Mouse (Mus musculus) heart, postnatal 36 days (tissue): Measurements from ENCODE around the gene Mog. TPM values are rescaled to one million over a fixed set of nuclear protein-coding genes. Genes with fewer than 3 reads are reported as not detected.
"Not testable (repeated sequence)": the region's sequence is repeated elsewhere in the genome, so short reads cannot be mapped to it uniquely, and the experiment has no call there.

Experiments
- DNase-seq, 2 experiments: peaks; one replicate each; pipeline ENCODE4 v3.0.0; 2021 to 2022
- intact Hi-C: fragments of 180-260 bp; cut with DNase I; formaldehyde crosslinking; loops from one replicate; pipeline ENCODE4 v1.15.1; 2025
- total RNA-seq, 2 experiments: library from RNA; stranded (reverse); gene quantifications; 2 replicates each; pipeline ENCODE4 v1.2.3; 2021

The Mog gene
- total RNA-seq, 2 experiments from 2014 or later, result not detected

DNA sequence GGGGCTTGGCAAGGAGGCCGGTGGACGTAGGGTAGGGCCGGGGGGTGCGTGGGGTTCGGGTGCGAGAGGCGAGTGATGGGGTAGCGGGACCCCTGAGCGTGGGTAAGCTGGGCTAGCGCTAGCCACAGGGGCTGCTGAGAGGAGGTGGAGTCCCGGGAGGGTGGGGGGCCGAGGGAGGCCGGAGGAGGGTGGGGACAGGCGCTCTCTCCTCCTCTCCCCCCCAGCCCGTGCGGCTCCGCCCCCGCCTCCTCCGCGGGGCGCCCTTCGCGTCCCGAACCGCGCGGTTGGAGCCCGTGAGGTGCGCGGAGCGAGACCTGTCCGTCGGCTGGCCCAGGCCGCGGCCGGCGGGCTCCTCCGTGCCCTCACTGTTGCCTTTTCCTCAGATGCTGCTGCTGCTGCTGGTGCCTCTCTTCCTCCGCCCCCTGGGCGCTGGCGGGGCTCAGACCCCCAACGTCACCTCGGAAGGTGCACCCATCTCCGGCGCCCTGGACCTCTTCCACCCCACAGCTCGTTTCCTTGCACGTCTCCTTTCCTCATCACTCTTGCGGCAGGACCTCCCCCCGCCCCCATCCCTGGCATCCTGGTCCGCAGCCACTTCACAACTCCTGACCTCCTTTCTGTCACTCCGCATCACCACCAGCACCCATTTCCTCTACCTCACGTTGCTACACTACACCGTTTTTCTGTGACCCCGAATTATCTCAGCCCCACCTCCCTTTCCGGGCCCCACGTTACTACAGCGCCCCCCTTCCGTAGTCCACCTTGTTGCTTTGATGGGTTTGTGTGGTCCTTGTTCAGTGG, 23.3 kb upstream of the Mog start:
- intact Hi-C loops, result loop anchor here (2.0 to 5.0 kb wide), 4 partner anchors 44 to 204 kb away; partner anchors contain the start of gene Trim31
- DNase-seq, result peak in 1 of 2 experiments; percentile 54

DNA sequence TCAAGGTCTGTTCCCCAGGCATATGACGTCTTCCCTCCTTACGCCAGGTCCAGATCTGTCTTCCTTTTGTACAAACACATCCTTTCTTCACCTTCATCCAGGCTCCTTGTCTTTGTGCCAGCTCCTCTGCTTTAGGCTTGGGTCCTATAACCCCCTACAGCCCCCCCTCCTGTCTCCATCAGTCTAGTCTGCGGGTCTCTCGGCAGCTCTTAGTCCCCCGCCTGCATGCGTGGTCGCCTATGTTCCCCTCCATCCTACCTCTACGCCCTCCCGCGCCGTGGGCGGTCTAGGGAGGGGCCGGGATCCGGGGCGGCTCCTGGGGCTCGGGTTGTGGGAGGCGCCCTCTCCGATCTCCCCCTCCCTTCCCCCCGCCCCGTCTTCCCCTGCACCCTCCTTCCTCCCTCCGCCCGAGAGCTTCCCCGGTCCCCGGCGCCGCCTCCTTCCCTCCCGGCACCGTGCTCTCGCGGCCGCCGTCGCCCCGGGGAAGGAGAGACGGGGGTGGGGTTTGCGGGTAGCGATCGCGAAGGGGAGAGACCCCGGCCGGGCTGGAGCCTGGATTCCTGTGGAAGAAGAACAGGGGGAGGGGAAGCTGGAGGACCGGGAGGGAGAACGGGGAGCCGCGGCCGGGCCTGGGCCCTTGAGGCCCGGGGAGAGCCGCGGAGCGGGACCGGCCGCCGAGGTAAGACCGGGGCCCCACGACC, 22.6 kb upstream of the Mog start, which contains the start of gene Gabbr1:
Gene Gabbr1 (plus strand): TSS at position 356 of the 701 bp plus-strand sequence.
- peak; percentile 75 to 84 for DNase-seq
- intact Hi-C loops, result loop anchor here (2.0 to 5.0 kb wide), 5 partner anchors 43 to 203 kb away; partner anchors contain the start of genes Trim31, Znrd1 and Znrd1as

DNA sequence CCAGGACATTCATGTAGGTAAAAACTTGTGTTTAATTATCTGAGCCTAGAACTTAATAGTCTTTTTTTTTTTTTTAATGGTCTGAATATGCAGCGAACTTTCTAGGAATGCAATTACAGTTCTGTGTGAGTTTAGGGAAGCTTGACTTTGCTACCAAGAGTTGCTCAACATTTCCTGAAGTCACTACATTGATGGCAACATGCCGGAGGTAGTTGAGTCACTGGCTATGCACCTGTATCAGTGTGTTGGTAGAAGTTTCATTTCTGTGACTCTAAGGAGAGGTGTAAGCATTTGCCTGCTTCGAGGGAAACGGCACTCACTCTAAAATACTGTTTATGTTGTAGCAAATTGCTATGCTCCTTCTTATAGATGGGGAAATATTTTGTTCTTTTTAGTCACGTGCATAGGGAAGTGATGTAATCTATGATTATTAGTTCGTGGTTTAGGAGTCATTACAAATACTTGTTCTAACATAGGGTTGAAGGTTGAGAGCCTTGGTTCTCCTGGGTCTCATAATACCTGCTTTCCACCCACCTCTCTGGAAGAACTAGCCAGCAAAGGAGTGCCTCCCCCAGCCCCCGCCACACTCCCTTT, 21.6 kb upstream of the Mog start:
- no peak for DNase-seq
- intact Hi-C loops, result loop anchor here (2.0 to 5.0 kb wide), 3 partner anchors 86 to 202 kb away; partner anchors contain the start of genes Trim31, Znrd1 and Znrd1as

DNA sequence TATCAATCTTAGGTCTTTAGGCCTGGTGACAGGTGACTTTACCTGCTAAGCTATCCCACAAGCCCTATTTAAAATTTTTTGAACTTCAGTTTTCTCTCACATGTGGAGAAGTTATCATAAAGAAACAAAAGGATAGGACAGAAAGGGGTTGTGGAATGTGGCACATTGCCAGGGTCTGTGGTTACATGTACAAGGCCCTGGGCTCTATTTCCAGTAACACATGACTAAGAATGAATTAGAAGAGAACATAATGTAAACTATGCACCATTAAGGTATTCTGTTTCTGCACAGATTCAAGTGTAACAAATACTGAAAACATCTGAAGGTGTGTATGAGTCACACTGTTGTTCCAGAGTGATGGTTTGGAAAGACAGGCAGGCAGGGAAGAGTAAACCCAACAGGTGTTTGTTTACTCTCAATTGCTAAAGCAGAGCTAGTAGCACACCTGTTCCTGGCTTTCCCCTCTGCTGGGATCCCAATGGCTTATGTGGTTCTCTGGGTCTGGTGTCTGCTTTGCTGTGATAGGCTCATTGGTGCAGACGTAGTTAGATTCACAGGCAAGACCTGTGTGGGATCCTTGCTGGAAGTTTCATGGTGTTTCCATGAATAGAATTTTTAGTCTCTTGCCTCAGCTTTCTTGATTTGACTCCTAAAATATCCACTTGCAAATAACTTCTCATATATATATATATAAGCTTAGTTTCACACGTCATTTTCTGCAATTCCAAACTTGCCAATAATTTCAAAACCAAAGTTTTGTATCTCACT, 16.1 kb upstream of the Mog start:
- no peak for DNase-seq
- intact Hi-C loops, result no loop called here

DNA sequence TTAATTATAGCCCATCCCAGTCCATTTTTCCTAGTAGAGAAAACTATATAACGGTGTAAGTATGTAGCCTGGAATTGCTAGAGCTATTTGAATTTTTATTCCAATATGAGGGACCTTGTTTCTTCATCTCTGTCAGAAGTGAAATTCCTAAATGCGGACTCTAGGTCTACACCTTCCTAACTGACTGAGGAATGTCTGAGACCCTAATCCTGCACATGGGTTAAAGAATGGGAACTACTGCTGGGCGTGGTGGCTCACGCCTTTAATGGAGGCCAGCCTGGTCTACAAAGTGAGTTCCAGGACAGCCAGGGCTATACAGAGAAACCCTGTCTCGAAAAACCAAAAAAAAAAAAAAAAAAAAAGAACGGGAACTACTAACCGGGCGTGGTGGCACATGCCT, 6.0 kb upstream of the Mog start:
- intact Hi-C loops, result no loop called here
- DNase-seq, result no peak

GRCm38 (mm10) chr17:37028683-37029120, 5.5 kb upstream of the Mog start:
- intact Hi-C loops, result no loop called here
- DNase-seq, result peak; percentile 86 to 87

DNA sequence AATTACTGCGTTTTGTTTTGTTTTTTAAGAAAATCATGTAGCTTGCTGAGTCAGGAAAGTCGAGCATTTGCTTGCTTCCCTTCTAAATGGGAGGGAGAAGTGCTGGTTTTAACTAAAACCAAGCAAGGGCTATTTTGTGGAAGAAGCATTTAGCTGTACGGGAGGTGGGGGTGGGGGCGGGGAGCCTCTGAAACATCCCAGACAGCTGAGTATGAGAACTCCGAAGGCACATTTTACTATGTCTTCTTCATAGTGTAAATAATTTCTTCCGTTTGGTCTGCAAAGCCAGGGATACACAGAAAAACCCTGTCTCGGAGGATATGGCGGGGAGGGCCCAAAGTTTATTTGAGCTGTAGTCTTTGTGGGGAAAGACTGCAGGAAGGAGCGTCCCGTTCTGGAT, 5.0 kb upstream of the Mog start:
- intact Hi-C loops, result no loop called here
- no peak for DNase-seq

DNA sequence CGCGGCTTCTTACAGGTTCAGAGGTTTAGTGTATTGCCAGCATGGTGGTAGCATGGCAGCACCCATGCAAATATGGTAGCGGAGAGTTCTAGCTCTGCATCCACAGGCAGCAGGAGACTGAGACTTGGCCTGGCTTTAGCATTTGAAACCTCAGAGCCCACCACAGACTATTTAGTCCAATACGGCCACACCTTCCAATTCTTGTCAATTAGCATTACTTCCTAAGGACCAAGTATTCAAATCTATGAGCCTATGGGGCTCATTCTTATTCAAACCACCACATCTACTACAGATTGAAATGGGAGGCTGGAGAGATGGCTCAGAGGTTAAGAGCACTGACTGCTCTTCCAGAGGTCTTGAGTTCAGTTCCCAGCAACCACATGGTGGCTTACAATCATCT, 4.3 kb upstream of the Mog start:
- intact Hi-C loops, result no loop called here

DNA sequence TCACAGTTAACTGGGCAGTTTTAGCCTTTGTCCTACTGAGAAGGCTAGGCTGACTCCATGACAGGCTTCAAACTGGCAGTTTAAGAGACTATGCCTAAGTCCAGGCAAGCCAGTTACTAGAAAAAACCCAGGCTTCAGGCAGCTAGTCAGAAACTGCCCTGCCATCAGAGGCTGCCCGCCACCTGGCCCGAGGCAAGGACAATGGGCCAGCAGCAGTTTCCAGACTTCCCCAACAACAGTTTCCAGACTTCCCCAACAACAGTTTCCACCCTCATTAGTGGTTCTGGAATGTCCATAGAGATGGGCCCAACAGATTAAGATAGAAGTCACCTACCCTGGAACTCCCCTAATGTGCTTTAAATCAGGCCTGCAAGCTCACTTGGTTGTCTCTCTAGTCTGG, 3.2 kb upstream of the Mog start:
- intact Hi-C loops, result no loop called here
- DNase-seq, result no peak

More for the DNA sequence above, 4.3 kb upstream of the Mog start:
- DNase-seq, result no peak

DNA sequence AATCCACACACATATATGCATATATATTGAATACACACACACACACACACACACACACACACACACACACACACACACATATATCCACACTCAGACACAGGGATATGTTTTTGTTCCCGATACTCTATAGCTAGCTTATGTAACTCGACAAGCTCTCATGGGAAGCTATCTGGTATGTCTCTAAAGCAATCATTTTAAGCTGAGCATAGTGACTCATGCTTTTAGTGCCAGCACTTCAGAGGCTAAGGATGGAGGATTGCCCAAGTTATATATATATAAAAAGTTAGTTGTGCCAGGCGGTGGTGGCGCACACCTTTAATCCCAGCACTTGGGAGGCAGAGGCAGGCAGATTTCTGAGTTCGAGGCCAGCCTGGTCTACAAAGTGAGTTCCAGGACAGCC, 4.0 kb downstream of the Mog start:
- DNase-seq, intact Hi-C loops: not testable (repeated sequence)

DNA sequence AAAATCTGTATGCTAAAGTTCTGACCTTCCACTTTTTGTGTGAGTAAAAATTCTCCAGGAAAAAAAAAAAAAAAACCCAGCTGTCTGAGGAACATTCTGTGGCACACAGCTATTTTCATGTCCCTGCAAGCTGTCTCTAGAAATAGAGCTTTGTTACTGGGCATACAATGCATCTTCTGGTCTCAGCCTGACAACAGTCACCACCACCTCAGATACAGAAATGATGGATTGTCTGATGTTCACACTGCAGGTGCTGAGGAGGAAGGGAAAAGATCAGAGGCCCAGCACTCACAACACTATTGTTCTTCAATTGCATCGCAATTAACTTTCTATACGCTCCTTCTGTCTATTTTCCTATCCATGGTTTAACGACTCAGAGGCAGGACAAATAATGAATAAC, 4.9 kb downstream of the Mog start:
- DNase-seq, result no peak
- intact Hi-C loops, result no loop called here

DNA sequence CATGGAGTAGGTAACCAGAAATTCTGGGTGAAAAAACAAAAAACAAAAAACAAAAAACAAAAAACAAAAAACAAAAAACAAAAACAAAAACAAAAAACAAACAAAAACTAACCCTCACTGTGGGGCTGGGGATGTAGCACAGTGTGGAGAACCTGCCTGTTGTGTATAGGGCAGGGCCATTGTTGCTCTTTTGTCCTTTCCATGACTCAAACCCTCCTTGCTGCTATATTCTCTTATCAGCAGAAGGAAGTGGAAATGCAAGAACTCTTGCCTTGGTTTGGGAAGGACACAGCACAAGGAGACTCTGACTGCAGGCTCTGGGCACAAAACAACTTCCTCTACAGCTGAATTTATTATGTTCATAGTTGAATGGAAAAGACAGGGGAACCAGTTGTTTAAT, 6.9 kb downstream of the Mog start:
- DNase-seq, result no peak
- intact Hi-C loops, result no loop called here

- DNase-seq, result no peak
- intact Hi-C loops, result no loop called here
Measured at GRCm38 (mm10) chr17:37012141-37012540, 11.1 kb downstream of the Mog start.

DNA sequence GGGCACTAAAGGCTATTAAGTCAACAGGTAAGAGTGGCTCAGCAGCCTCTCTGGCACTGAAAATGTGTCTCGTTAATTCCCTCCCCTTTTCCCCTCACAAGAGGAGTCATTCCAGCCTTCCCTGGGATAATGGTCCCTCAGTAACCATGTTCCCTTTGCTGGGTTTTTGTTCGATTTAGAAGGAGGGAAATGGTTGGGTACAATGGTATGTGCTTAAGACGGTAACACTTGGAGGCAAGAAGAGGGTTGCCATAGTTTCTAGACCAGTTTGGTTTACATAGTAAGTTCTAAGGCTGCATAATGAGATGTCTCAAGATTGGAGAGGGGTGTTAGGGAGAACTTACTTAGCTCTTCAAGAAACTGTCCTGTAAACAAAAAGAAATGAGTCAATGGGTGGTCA, 11.5 kb downstream of the Mog start:
- no peak for DNase-seq
- intact Hi-C loops, result no loop called here

DNA sequence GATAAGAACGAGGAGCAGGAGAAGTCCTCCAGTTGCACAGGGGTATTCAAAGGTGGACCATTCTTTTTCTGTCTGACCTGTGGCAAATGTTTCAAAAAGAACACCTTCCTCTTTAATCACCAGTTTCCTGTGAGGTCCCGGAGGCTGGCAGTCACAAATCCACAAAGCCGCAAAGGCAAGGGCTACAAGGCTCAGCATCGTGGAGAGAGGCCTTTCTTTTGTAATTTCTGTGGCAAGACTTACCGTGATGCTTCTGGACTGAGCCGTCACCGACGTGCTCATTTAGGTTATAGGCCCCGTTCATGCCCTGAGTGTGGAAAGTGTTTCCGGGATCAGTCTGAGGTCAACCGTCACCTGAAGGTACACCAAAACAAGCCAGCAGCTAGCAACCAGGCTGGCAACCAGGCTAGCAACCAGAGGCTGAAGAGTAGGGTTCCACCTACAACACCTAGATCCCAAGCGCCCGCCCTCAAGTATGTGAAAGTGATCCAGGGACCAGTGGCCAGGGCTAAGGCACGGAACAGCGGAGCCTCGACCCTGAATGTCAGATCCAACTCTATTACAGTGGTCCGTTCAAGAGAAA, 13.6 kb downstream of the Mog start:
- no peak for DNase-seq
- intact Hi-C loops, result no loop called here

GRCm38 (mm10) chr17:37008161-37008560, 15.0 kb downstream of the Mog start:
- intact Hi-C loops, result no loop called here
- no peak for DNase-seq

GRCm38 (mm10) chr17:37003366-37003765, 19.8 kb downstream of the Mog start:
- intact Hi-C loops, result loop anchor here (2.0 kb wide), 1 partner anchor 43 kb away; no protein-coding TSS in a partner anchor
- DNase-seq, result no peak

DNA sequence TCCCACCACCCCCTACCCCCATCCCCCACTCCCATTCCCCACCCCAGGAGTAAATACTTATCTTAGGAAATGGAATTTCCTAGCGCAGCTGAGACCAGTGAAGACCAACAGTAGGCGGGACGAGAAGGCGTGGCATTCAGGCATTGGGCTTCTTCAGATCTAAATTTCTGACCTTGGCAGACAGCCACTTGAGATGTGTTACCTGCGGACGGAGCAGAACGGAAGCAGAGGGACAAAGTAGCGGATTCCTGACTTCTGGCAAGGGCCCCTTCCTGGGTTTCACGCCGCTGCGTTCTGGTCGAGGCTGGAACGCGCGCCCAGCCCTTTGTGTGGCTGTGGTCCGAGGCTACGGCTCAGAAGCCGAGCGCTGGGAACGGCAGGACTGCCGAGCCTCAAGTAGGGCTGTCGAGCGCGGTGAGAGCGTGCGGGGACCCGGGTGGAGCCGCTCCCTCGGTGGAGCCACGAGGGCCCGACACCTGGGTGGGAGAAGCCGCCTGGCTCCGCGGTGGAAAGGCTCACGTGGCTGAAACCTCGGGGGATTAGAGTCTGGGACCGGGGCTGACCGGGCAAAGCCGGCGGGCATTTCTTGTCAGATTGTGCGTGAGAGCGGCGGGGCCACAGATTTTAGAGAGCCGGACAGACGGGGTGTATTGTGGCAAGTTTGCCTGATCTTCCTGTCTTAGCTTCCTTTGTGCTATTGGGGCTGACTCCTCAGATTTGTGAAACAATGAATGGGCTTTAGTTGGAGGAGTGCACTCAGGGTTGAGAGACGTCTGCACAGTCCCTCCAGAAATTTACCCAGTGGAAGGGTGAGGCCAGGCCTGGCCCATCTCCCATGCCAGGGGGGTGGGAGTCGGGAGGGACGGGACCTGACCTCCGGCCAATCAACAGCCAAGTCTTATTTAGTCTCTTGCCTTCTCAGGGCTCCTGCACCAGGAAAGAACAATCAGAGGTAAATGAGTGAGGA, 20.6 kb downstream of the Mog start:
- DNase-seq, result peak; percentile 43
- intact Hi-C loops, result loop anchor here (2.0 kb wide), 1 partner anchor 44 kb away; no protein-coding TSS in a partner anchor

- intact Hi-C loops, result no loop called here
- DNase-seq, result no peak
Measured at GRCm38 (mm10) chr17:37000863-37001262, 22.3 kb downstream of the Mog start, which contains the start of gene Zfp57. Gene Zfp57 (plus strand): TSS chr17:37001163.
